Mouse (Mus musculus) C2C12 (cell line): ENCODE data around the gene Hydin. TPM values are rescaled to one million over a fixed set of nuclear protein-coding genes. Genes with fewer than 3 reads are reported as not detected.

ENCODE experiments used
- H3K27me3 ChIP-seq: one replicate; pipeline ENCODE4 v1.6.1; 2011; ENCODE audit not compliant: control insufficient read depth, insufficient read depth, insufficient read length
- H3K36me3 ChIP-seq: one replicate; pipeline ENCODE4 v1.6.1; 2011; ENCODE audit not compliant: control insufficient read depth, insufficient read depth
- H3K4me3 ChIP-seq: one replicate; pipeline ENCODE4 v1.5.1; 2011; ENCODE audit warnings: mild to moderate bottlenecking, control low read depth; ENCODE audit not compliant: poor library complexity, insufficient read depth, severe bottlenecking
- H3K79me2 ChIP-seq: one replicate; pipeline ENCODE4 v1.6.1; 2011; ENCODE audit not compliant: control insufficient read depth, insufficient read depth
- H3K79me3 ChIP-seq: one replicate; pipeline ENCODE4 v1.6.1; 2011; ENCODE audit warnings: low read depth, control low read depth
- H3ac ChIP-seq: one replicate; pipeline ENCODE3; 2011; ENCODE audit warnings: low read depth; ENCODE audit not compliant: control insufficient read depth, insufficient read length
- CEBPB ChIP-seq: IDR thresholded peaks from one replicate; pipeline ENCODE4 v1.6.1; 2011; ENCODE audit warnings: low read depth, mild to moderate bottlenecking, control low read depth, moderate library complexity
- CTCF ChIP-seq: IDR thresholded peaks from one replicate; pipeline ENCODE4 v1.5.1; 2011; ENCODE audit not compliant: control insufficient read depth, insufficient read depth, insufficient read length
- FOSL1 ChIP-seq: IDR thresholded peaks from one replicate; pipeline ENCODE4 v1.8.0; 2011; ENCODE audit warnings: mild to moderate bottlenecking, low read length; ENCODE audit not compliant: poor library complexity, insufficient read depth, severe bottlenecking
- MAX ChIP-seq: IDR thresholded peaks from one replicate; pipeline ENCODE4 v1.6.1; 2011; ENCODE audit warnings: mild to moderate bottlenecking, control low read depth
- MYOD1 ChIP-seq: IDR thresholded peaks from one replicate; pipeline ENCODE4 v1.6.1; 2011; ENCODE audit warnings: low read depth; ENCODE audit not compliant: control insufficient read depth, insufficient read length
- MYOG ChIP-seq: IDR thresholded peaks from one replicate; pipeline ENCODE4 v1.6.1; 2011; ENCODE audit not compliant: control insufficient read depth, insufficient read length; ENCODE audit errors: extremely low read depth
- USF1 ChIP-seq: IDR thresholded peaks from one replicate; pipeline ENCODE4 v1.6.1; 2011; ENCODE audit warnings: low read depth, mild to moderate bottlenecking, control low read depth, moderate library complexity
- polyA plus RNA-seq: library from polyadenylated mRNA; unstranded; fragments of >200 nt; fragmentation: generic; extraction: Trizol; gene quantifications from one replicate; pipeline ENCODE4 v1.2.1, GENCODE M21; 2012; ENCODE audit warnings: missing spikeins

The Hydin gene
- polyA plus RNA-seq, 1 experiment = 0.01 TPM

- Histone ChIP-seq H3ac (no peak overlapping the region), H3K36me3 (no peaks in the 10 kb centered on the region), H3K79me3 (no peaks in the 10 kb centered on the region), H3K27me3 (peaks cover 5% of the 10 kb centered on the region), H3K79me2 (no peaks in the 10 kb centered on the region), H3K4me3 (no peak overlapping the region)
- no peak for TF ChIP-seq CTCF
- TF ChIP-seq MYOG = no peak
- no peak for TF ChIP-seq CEBPB
- TF ChIP-seq FOSL1 = no peak
- TF ChIP-seq USF1 = no peak
- TF ChIP-seq MYOD1 = no peak
- TF ChIP-seq MAX = no peak
Measured at GRCm38 (mm10) chr8:110340090-110340703, 73.4 kb downstream of the Hydin start.

- TF ChIP-seq CTCF (no peak), CEBPB (no peak), FOSL1 (no peak), MYOD1 (no peak), MAX (no peak), MYOG (no peak), USF1 (no peak)
- Histone ChIP-seq H3K79me3 (no peaks in the 10 kb centered on the region), H3K27me3 (peaks cover 3% of the 10 kb centered on the region), H3K79me2 (no peaks in the 10 kb centered on the region), H3ac (no peak overlapping the region), H3K4me3 (no peak overlapping the region), H3K36me3 (no peaks in the 10 kb centered on the region)
Measured at GRCm38 (mm10) chr8:110345697-110346394, 79.1 kb downstream of the Hydin start.

GRCm38 (mm10) chr8:110346915-110347314 lies 80.1 kb downstream of the Hydin start:
- H3K36me3 ChIP-seq = no peaks in the 10 kb centered on the region
- no peak overlapping the region for H3K4me3 ChIP-seq
- TF ChIP-seq FOSL1 (no peak), MAX (no peak), USF1 (no peak), CEBPB (no peak), MYOG (no peak), CTCF (no peak), MYOD1 (no peak)
- no peaks in the 10 kb centered on the region for H3K79me2 ChIP-seq
- peaks cover 3% of the 10 kb centered on the region for H3K27me3 ChIP-seq
- no peaks in the 10 kb centered on the region for H3K79me3 ChIP-seq
- H3ac ChIP-seq = no peak overlapping the region

- no peaks in the 10 kb centered on the region for H3K79me2 ChIP-seq
- no peak overlapping the region for H3K4me3 ChIP-seq
- H3K79me3 ChIP-seq = no peaks in the 10 kb centered on the region
- TF ChIP-seq MYOD1 (no peak), FOSL1 (no peak), CTCF (no peak), CEBPB (no peak), USF1 (no peak), MYOG (no peak), MAX (no peak)
- no peaks in the 10 kb centered on the region for H3K36me3 ChIP-seq
- H3ac ChIP-seq = no peak overlapping the region
- H3K27me3 ChIP-seq = peaks cover 3% of the 10 kb centered on the region
Measured at GRCm38 (mm10) chr8:110350725-110351124, 83.9 kb downstream of the Hydin start.

- Histone ChIP-seq H3K79me2 (no peaks in the 10 kb centered on the region), H3ac (no peak overlapping the region), H3K36me3 (no peaks in the 10 kb centered on the region), H3K27me3 (no peaks in the 10 kb centered on the region), H3K79me3 (no peaks in the 10 kb centered on the region), H3K4me3 (no peak overlapping the region)
- TF ChIP-seq USF1 = no peak
- TF ChIP-seq MAX = no peak
- no peak for TF ChIP-seq CEBPB
- TF ChIP-seq CTCF = no peak
- TF ChIP-seq FOSL1 = no peak
- no peak for TF ChIP-seq MYOD1
- TF ChIP-seq MYOG = no peak
Measured at GRCm38 (mm10) chr8:110351909-110352308, 85.1 kb downstream of the Hydin start.
